Mouse (Mus musculus) liver, embryonic 14.5 days (tissue): ENCODE measurements around the gene Prf1.

Source experiments
- CTCF ChIP-seq: IDR thresholded peaks from 2 replicates; pipeline ENCODE4 v1.5.1; 2016; ENCODE audit warnings: antibody characterized with exemption, low read depth, control low read depth
- EP300 ChIP-seq: IDR thresholded peaks from 2 replicates; pipeline ENCODE4 v1.6.1; 2016; ENCODE audit warnings: antibody characterized with exemption, low read depth

- TF ChIP-seq CTCF = peak; percentile 76
- TF ChIP-seq EP300 = no peak
These were observed 21.9 kb upstream of the Prf1 start for GRCm38 (mm10) chr10:61275669-61276110.
